Mouse (Mus musculus): ENCODE results near the gene Gm20594.

The Gm20594 gene

GRCm38 (mm10) chr6:79817616-79818015 is at the start of gene Gm20594:
Gene Gm20594 (plus strand): TSS chr6:79817916.
- DNase-seq (ENCODE audit: low spot score in 2 of 2) = no peak

- DNase-seq (ENCODE audit: low spot score in 2 of 2) = no peak
Observed at GRCm38 (mm10) chr6:79818114-79818513, 398 bp downstream of the Gm20594 start.

- no peak for DNase-seq (ENCODE audit: low spot score in 2 of 2)
Observed at GRCm38 (mm10) chr6:79833845-79834244, 16.1 kb downstream of the Gm20594 start.

- no peak for DNase-seq (ENCODE audit: low spot score in 2 of 2)
Observed at GRCm38 (mm10) chr6:79846829-79847228, 29.1 kb downstream of the Gm20594 start.

All from heart, adult 9 months (tissue).